Mouse (Mus musculus) liver, embryonic 11.5 days (tissue): ENCODE results near the gene Nbas. TPM values are rescaled to one million over a fixed set of nuclear protein-coding genes. Genes with fewer than 3 reads are reported as not detected.

Source experiments
- polyA plus RNA-seq: library from polyadenylated mRNA; unstranded; fragments of >200 nt; fragmentation: Nextera tagmentation; extraction: Ambion mirVana; gene quantifications from 2 replicates; pipeline ENCODE4 v1.2.1, GENCODE M21; 2014

The Nbas gene
- polyA plus RNA-seq, 1 experiment from 2014 or later: 13.3 TPM

Other genes with a start within 250 kb of the Nbas start
- gene Ddx1, start 19.9 kb upstream of the Nbas start, polyA plus RNA-seq: 158 and 196 TPM in 2 replicates